Mouse (Mus musculus): ENCODE data around the gene Cntnap1. TPM values are rescaled to one million over a fixed set of nuclear protein-coding genes. Genes with fewer than 3 reads are reported as not detected.
A peak's percentile ranks its signal among the peaks of the same experiment; 100 is the strongest.

Cntnap1 gene
- polyA plus RNA-seq, 1 experiment = 1.4 TPM

- H3K4me3 ChIP-seq (ENCODE audit: extremely low read depth, insufficient read depth, insufficient read length) = no peak overlapping the region
- TF ChIP-seq CTCF (IDR thresholded peaks at IDR 0.05; ENCODE audit: extremely low read depth, insufficient read depth, insufficient read length, insufficient replicate concordance) = no peak
- TF ChIP-seq POLR2A (IDR thresholded peaks at IDR 0.05; ENCODE audit: low read depth, low read length) = no peak
- no peaks in the 10 kb centered on the region for H3K4me1 ChIP-seq (ENCODE audit: control insufficient read depth, insufficient read depth, insufficient read length)
- no peaks in the 10 kb centered on the region for H3K27me3 ChIP-seq (ENCODE audit: control insufficient read depth, insufficient read depth, low read length)
- 71% methylated on average over 3 of the region's 3 CpGs for WGBS
- H3K36me3 ChIP-seq (ENCODE audit: control insufficient read depth, insufficient read depth, low read length) = peaks cover 35% of the 10 kb centered on the region
- DNase-seq (ENCODE audit: low read depth in 1 of 2, low spot score in 2 of 2) = no peak
- no peak overlapping the region for H3K27ac ChIP-seq (ENCODE audit: insufficient read depth, low read length)
These were observed 29.2 kb downstream of the Cntnap1 start for GRCm38 (mm10) chr11:101199555-101199954.

- WGBS = 31% methylated on average over 7 of the region's 7 CpGs
- no peak for DNase-seq (ENCODE audit: low read depth in 1 of 2, low spot score in 2 of 2)
- Histone ChIP-seq H3K36me3 (ENCODE audit: control insufficient read depth, insufficient read depth, low read length) (peaks cover 33% of the 10 kb centered on the region), H3K27me3 (ENCODE audit: control insufficient read depth, insufficient read depth, low read length) (no peaks in the 10 kb centered on the region), H3K4me3 (ENCODE audit: extremely low read depth, insufficient read depth, insufficient read length) (no peak overlapping the region), H3K4me1 (ENCODE audit: control insufficient read depth, insufficient read depth, insufficient read length) (no peaks in the 10 kb centered on the region), H3K27ac (ENCODE audit: insufficient read depth, low read length) (no peak overlapping the region)
- TF ChIP-seq CTCF (IDR thresholded peaks at IDR 0.05; ENCODE audit: extremely low read depth, insufficient read depth, insufficient read length, insufficient replicate concordance) = peak; percentile 59; the same call in 1 of the 2 replicates
- TF ChIP-seq POLR2A (IDR thresholded peaks at IDR 0.05; ENCODE audit: low read depth, low read length) = no peak
These were observed 30.7 kb downstream of the Cntnap1 start for GRCm38 (mm10) chr11:101200986-101201385.

- H3K36me3 ChIP-seq (ENCODE audit: control insufficient read depth, insufficient read depth, low read length) = peaks cover 40% of the 10 kb centered on the region
- no peak overlapping the region for H3K4me3 ChIP-seq (ENCODE audit: extremely low read depth, insufficient read depth, insufficient read length)
- no peak for TF ChIP-seq POLR2A (IDR thresholded peaks at IDR 0.05; ENCODE audit: low read depth, low read length)
- DNase-seq (ENCODE audit: low read depth in 1 of 2, low spot score in 2 of 2) = peak in 1 of 2 experiments; percentile 55
- H3K27ac ChIP-seq (ENCODE audit: insufficient read depth, low read length) = no peak overlapping the region
- no peaks in the 10 kb centered on the region for H3K27me3 ChIP-seq (ENCODE audit: control insufficient read depth, insufficient read depth, low read length)
- H3K4me1 ChIP-seq (ENCODE audit: control insufficient read depth, insufficient read depth, insufficient read length) = no peaks in the 10 kb centered on the region
- WGBS = 56% methylated on average over 3 of the region's 3 CpGs
These were observed 41.6 kb downstream of the Cntnap1 start for GRCm38 (mm10) chr11:101211970-101212369.

- DNase-seq (ENCODE audit: low read depth in 1 of 2, low spot score in 2 of 2) = no peak
- Histone ChIP-seq H3K4me1 (ENCODE audit: control insufficient read depth, insufficient read depth, insufficient read length) (peaks cover 2% of the 10 kb centered on the region; the same call in 1 of the 2 replicates), H3K36me3 (ENCODE audit: control insufficient read depth, insufficient read depth, low read length) (peaks cover 31% of the 10 kb centered on the region), H3K4me3 (ENCODE audit: extremely low read depth, insufficient read depth, insufficient read length) (no peak overlapping the region), H3K27ac (ENCODE audit: insufficient read depth, low read length) (no peak overlapping the region), H3K27me3 (ENCODE audit: control insufficient read depth, insufficient read depth, low read length) (no peaks in the 10 kb centered on the region)
- 92% methylated on average over 5 of the region's 5 CpGs for WGBS
- TF ChIP-seq POLR2A (IDR thresholded peaks at IDR 0.05; ENCODE audit: low read depth, low read length) (no peak), CTCF (IDR thresholded peaks at IDR 0.05; ENCODE audit: extremely low read depth, insufficient read depth, insufficient read length, insufficient replicate concordance) (no peak)
These were observed 46.6 kb downstream of the Cntnap1 start for GRCm38 (mm10) chr11:101216936-101217335.

- Histone ChIP-seq H3K27ac (ENCODE audit: insufficient read depth, low read length) (no peak overlapping the region), H3K36me3 (ENCODE audit: control insufficient read depth, insufficient read depth, low read length) (peaks cover 27% of the 10 kb centered on the region)
- DNase-seq (ENCODE audit: low read depth in 1 of 2, low spot score in 2 of 2) = no peak
These were observed 48.2 kb downstream of the Cntnap1 start for GRCm38 (mm10) chr11:101218436-101219055.

GRCm38 (mm10) chr11:101220853-101221252 is 50.5 kb downstream of the Cntnap1 start:
- 67% methylated on average over 2 of the region's 2 CpGs for WGBS
- Histone ChIP-seq H3K36me3 (ENCODE audit: control insufficient read depth, insufficient read depth, low read length) (peaks cover 11% of the 10 kb centered on the region), H3K4me1 (ENCODE audit: control insufficient read depth, insufficient read depth, insufficient read length) (peaks cover 5% of the 10 kb centered on the region; the same call in 1 of the 2 replicates), H3K27me3 (ENCODE audit: control insufficient read depth, insufficient read depth, low read length) (no peaks in the 10 kb centered on the region), H3K4me3 (ENCODE audit: extremely low read depth, insufficient read depth, insufficient read length) (no peak overlapping the region), H3K27ac (ENCODE audit: insufficient read depth, low read length) (no peak overlapping the region)
- no peak for DNase-seq (ENCODE audit: low read depth in 1 of 2, low spot score in 2 of 2)
- TF ChIP-seq POLR2A (IDR thresholded peaks at IDR 0.05; ENCODE audit: low read depth, low read length) = no peak
- TF ChIP-seq CTCF (IDR thresholded peaks at IDR 0.05; ENCODE audit: extremely low read depth, insufficient read depth, insufficient read length, insufficient replicate concordance) = no peak

More at GRCm38 (mm10) chr11:101218436-101219055, 48.2 kb downstream of the Cntnap1 start:
- Histone ChIP-seq H3K27me3 (ENCODE audit: control insufficient read depth, insufficient read depth, low read length) (no peaks in the 10 kb centered on the region), H3K4me1 (ENCODE audit: control insufficient read depth, insufficient read depth, insufficient read length) (peaks cover 2% of the 10 kb centered on the region; the same call in 1 of the 2 replicates), H3K4me3 (ENCODE audit: extremely low read depth, insufficient read depth, insufficient read length) (no peak overlapping the region)
- TF ChIP-seq POLR2A (IDR thresholded peaks at IDR 0.05; ENCODE audit: low read depth, low read length) (no peak), CTCF (IDR thresholded peaks at IDR 0.05; ENCODE audit: extremely low read depth, insufficient read depth, insufficient read length, insufficient replicate concordance) (no peak)
- 63% methylated on average over 10 of the region's 10 CpGs for WGBS

GRCm38 (mm10) chr11:101221306-101221986 is 51.1 kb downstream of the Cntnap1 start:
- no peak overlapping the region for H3K4me3 ChIP-seq (ENCODE audit: extremely low read depth, insufficient read depth, insufficient read length)
- peaks cover 10% of the 10 kb centered on the region for H3K36me3 ChIP-seq (ENCODE audit: control insufficient read depth, insufficient read depth, low read length)
- H3K4me1 ChIP-seq (ENCODE audit: control insufficient read depth, insufficient read depth, insufficient read length) = peaks cover 7% of the 10 kb centered on the region
- peak overlapping the region; percentile 60; the same call in 1 of the 2 replicates for H3K27ac ChIP-seq (ENCODE audit: insufficient read depth, low read length)
- TF ChIP-seq CTCF (IDR thresholded peaks at IDR 0.05; ENCODE audit: extremely low read depth, insufficient read depth, insufficient read length, insufficient replicate concordance) (no peak), POLR2A (IDR thresholded peaks at IDR 0.05; ENCODE audit: low read depth, low read length) (no peak)
- 44% methylated on average over 8 of the region's 8 CpGs for WGBS
- no peaks in the 10 kb centered on the region for H3K27me3 ChIP-seq (ENCODE audit: control insufficient read depth, insufficient read depth, low read length)
- DNase-seq (ENCODE audit: low read depth in 1 of 2, low spot score in 2 of 2) = no peak
